Mouse (Mus musculus) embryonic stem cell, embryonic (primary cell): ENCODE results near the gene Cacna1s.

Source experiments
- CTCF ChIA-PET, 4 experiments: fragments of 300-600 bp in 2 of 4; fragments of 350-600 bp in 2 of 4; sonication (Branson Sonifier 250); formaldehyde crosslinking; loops; one replicate each; lab custom pipeline; 2022; ENCODE audit warnings: inconsistent platforms in 2 of 4; lab: Charles Lee
- POLR2A ChIA-PET, 4 experiments: fragments of 300-600 bp in 2 of 4; fragments of 350-600 bp in 2 of 4; sonication (Branson Sonifier 250); formaldehyde crosslinking; loops; one replicate each; lab custom pipeline; 2022; ENCODE audit warnings: antibody characterized with exemption in 4 of 4, inconsistent platforms in 1 of 4; lab: Charles Lee

Cacna1s gene

GRCm38 (mm10) chr1:136122030-136122429 lies 69.5 kb downstream of the Cacna1s start:
- CTCF ChIA-PET, result interaction anchor here in 2 of 4 experiments (1.3 to 1.4 kb wide), 3 partner anchors 17 to 239 kb away, joined by 3 to 4 read pairs (median 3); no protein-coding TSS in a partner anchor
- POLR2A ChIA-PET, result interaction anchor here in 2 of 4 experiments (1.3 to 2.3 kb wide), 3 partner anchors 8 to 10 kb away, joined by 6 to 9 read pairs (median 7); partner anchors contain the start of gene Kif21b (in 2 of the 2)

- CTCF ChIA-PET, result no interaction called here
- POLR2A ChIA-PET, result interaction anchor here in 1 of 4 experiments (0.7 kb wide), 1 partner anchor 107 kb away, joined by 4 read pairs; no protein-coding TSS in a partner anchor
Measured at GRCm38 (mm10) chr1:136126159-136126765, 73.7 kb downstream of the Cacna1s start.

- ChIA-PET POLR2A (no interaction called here), CTCF (interaction anchor here in 1 of 4 experiments (0.6 kb wide), 1 partner anchor 30 kb away, joined by 3 read pairs; no protein-coding TSS in a partner anchor)
Measured at GRCm38 (mm10) chr1:136126895-136127294, 74.3 kb downstream of the Cacna1s start.

- CTCF ChIA-PET, result interaction anchor here in 2 of 4 experiments (0.8 to 2.1 kb wide), 3 partner anchors 11 to 48 kb away, joined by 3 to 7 read pairs (median 5); no protein-coding TSS in a partner anchor
- POLR2A ChIA-PET, result interaction anchor here in 3 of 4 experiments (0.7 to 3.0 kb wide), 7 partner anchors 11 to 1051 kb away, joined by 3 to 27 read pairs (median 3); no protein-coding TSS in a partner anchor
Measured at GRCm38 (mm10) chr1:136127856-136128255, 75.3 kb downstream of the Cacna1s start.

- POLR2A ChIA-PET, result interaction anchor here in 3 of 4 experiments (0.6 to 4.0 kb wide), 13 partner anchors 8 to 1051 kb away, joined by 3 to 66 read pairs (median 5); no protein-coding TSS in a partner anchor
Measured at GRCm38 (mm10) chr1:136128416-136128815, 75.9 kb downstream of the Cacna1s start.

GRCm38 (mm10) chr1:136128944-136129589 lies 76.5 kb downstream of the Cacna1s start:
- ChIA-PET CTCF (interaction anchor here (0.5 to 2.1 kb wide), 16 partner anchors 11 to 396 kb away, joined by 3 to 7 read pairs (median 4); partner anchors contain the start of genes Ascl5 (in 1 of the 4) and Mroh3 (in 1 of the 4)), POLR2A (interaction anchor here (0.6 to 4.0 kb wide), 18 partner anchors 8 to 181 kb away, joined by 3 to 66 read pairs (median 6); no protein-coding TSS in a partner anchor)

More at GRCm38 (mm10) chr1:136128416-136128815, 75.9 kb downstream of the Cacna1s start:
- CTCF ChIA-PET, result interaction anchor here (0.5 to 2.1 kb wide), 10 partner anchors 11 to 396 kb away, joined by 3 to 7 read pairs (median 4); partner anchors contain the start of gene Mroh3 (in 1 of the 4)

- CTCF ChIA-PET, result interaction anchor here in 3 of 4 experiments (0.7 to 2.5 kb wide), 11 partner anchors 10 to 83 kb away, joined by 3 to 12 read pairs (median 4); partner anchors contain the start of genes Ascl5 (in 1 of the 3) and Mroh3 (in 1 of the 3)
- POLR2A ChIA-PET, result interaction anchor here (0.8 to 4.0 kb wide), 23 partner anchors 9 to 578 kb away, joined by 3 to 66 read pairs (median 6); partner anchors contain the start of gene Kif14 (in 1 of the 4)
Measured at GRCm38 (mm10) chr1:136130107-136130506, 77.6 kb downstream of the Cacna1s start.

GRCm38 (mm10) chr1:136130951-136131558 lies 78.5 kb downstream of the Cacna1s start, which contains the start of gene Kif21b:
Gene Kif21b (plus strand): TSS chr1:136131389.
- CTCF ChIA-PET, result interaction anchor here (0.6 to 2.5 kb wide), 7 partner anchors 29 to 588 kb away, joined by 3 to 12 read pairs (median 3); no protein-coding TSS in a partner anchor

GRCm38 (mm10) chr1:136131603-136132291 lies 79.2 kb downstream of the Cacna1s start:
- CTCF ChIA-PET, result interaction anchor here in 3 of 4 experiments (0.6 to 2.5 kb wide), 5 partner anchors 28 to 389 kb away, joined by 3 to 12 read pairs (median 3); no protein-coding TSS in a partner anchor
- POLR2A ChIA-PET, result interaction anchor here in 3 of 4 experiments (0.6 to 4.0 kb wide), 17 partner anchors 8 to 334 kb away, joined by 3 to 66 read pairs (median 4); partner anchors contain the start of genes Ddx59 (in 2 of the 3) and Kif14 (in 1 of the 3)

More at GRCm38 (mm10) chr1:136130951-136131558, 78.5 kb downstream of the Cacna1s start, which contains the start of gene Kif21b:
- POLR2A ChIA-PET, result interaction anchor here in 3 of 4 experiments (0.6 to 4.0 kb wide), 26 partner anchors 8 to 577 kb away, joined by 3 to 66 read pairs (median 6); partner anchors contain the start of genes Ddx59 (in 2 of the 3) and Kif14 (in 1 of the 3)

- POLR2A ChIA-PET, result interaction anchor here in 3 of 4 experiments (0.6 to 4.0 kb wide), 14 partner anchors 7 to 114 kb away, joined by 3 to 66 read pairs (median 4); no protein-coding TSS in a partner anchor
- CTCF ChIA-PET, result interaction anchor here in 2 of 4 experiments (0.6 to 4.2 kb wide), 4 partner anchors 15 to 226 kb away, joined by 3 to 18 read pairs (median 3); no protein-coding TSS in a partner anchor
Measured at GRCm38 (mm10) chr1:136132386-136133201, 80.0 kb downstream of the Cacna1s start.

GRCm38 (mm10) chr1:136133570-136134240 lies 81.2 kb downstream of the Cacna1s start:
- ChIA-PET CTCF (interaction anchor here in 1 of 4 experiments (0.7 to 4.2 kb wide), 6 partner anchors 16 to 390 kb away, joined by 3 to 18 read pairs (median 4); no protein-coding TSS in a partner anchor), POLR2A (interaction anchor here in 2 of 4 experiments (0.6 to 2.6 kb wide), 9 partner anchors 8 to 222 kb away, joined by 3 to 10 read pairs (median 4); no protein-coding TSS in a partner anchor)

GRCm38 (mm10) chr1:136134547-136134946 lies 82.0 kb downstream of the Cacna1s start:
- POLR2A ChIA-PET, result interaction anchor here in 3 of 4 experiments (0.7 to 1.6 kb wide), 7 partner anchors 9 to 210 kb away, joined by 3 to 4 read pairs (median 3); no protein-coding TSS in a partner anchor
- CTCF ChIA-PET, result interaction anchor here in 2 of 4 experiments (0.5 to 4.2 kb wide), 6 partner anchors 19 to 884 kb away, joined by 3 to 18 read pairs (median 4); no protein-coding TSS in a partner anchor

- ChIA-PET POLR2A (interaction anchor here in 3 of 4 experiments (0.7 to 2.2 kb wide), 5 partner anchors 8 to 32 kb away, joined by 3 to 6 read pairs (median 4); no protein-coding TSS in a partner anchor), CTCF (interaction anchor here in 2 of 4 experiments (0.5 to 4.2 kb wide), 7 partner anchors 11 to 885 kb away, joined by 3 to 18 read pairs (median 4); no protein-coding TSS in a partner anchor)
Measured at GRCm38 (mm10) chr1:136135046-136135445, 82.5 kb downstream of the Cacna1s start.

GRCm38 (mm10) chr1:136135777-136136444 lies 83.4 kb downstream of the Cacna1s start:
- POLR2A ChIA-PET, result interaction anchor here in 1 of 4 experiments (0.6 to 2.2 kb wide), 5 partner anchors 26 to 279 kb away, joined by 3 to 6 read pairs (median 5); partner anchors contain the start of gene Ddx59

More at GRCm38 (mm10) chr1:136135777-136136444, 83.4 kb downstream of the Cacna1s start:
- CTCF ChIA-PET, result interaction anchor here in 3 of 4 experiments (0.7 to 4.2 kb wide), 10 partner anchors 10 to 191 kb away, joined by 3 to 18 read pairs (median 3); no protein-coding TSS in a partner anchor
